Mouse (Mus musculus): ENCODE measurements around the gene Zbtb45. TPM values are rescaled to one million over a fixed set of nuclear protein-coding genes. Genes with fewer than 3 reads are reported as not detected.
A peak's percentile ranks its signal among the peaks of the same experiment; 100 is the strongest.

Gene Zbtb45
- polyA plus RNA-seq, 1 experiment from 2014 or later = 11.2 TPM

GRCm38 (mm10) chr7:13031983-13032382 is 22.1 kb upstream of the Zbtb45 start:
- H3K36me3 ChIP-seq (ENCODE audit: control insufficient read depth, insufficient read depth) = peaks cover 67% of the 10 kb centered on the region
- no peak for ATAC-seq
- 78% methylated on average over 2 of the region's 2 CpGs for WGBS

GRCm38 (mm10) chr7:13031069-13031468 is 21.2 kb upstream of the Zbtb45 start:
- peaks cover 67% of the 10 kb centered on the region for H3K36me3 ChIP-seq (ENCODE audit: control insufficient read depth, insufficient read depth)
- no peaks in the 10 kb centered on the region for H3K27me3 ChIP-seq (replicated peaks; ENCODE audit: control insufficient read depth, insufficient read depth, low read length)
- 59% methylated on average over 5 of the region's 5 CpGs for WGBS
- TF ChIP-seq CTCF (IDR thresholded peaks at IDR 0.05; ENCODE audit: low read depth) = peak; percentile 66
- H3K9ac ChIP-seq (ENCODE audit: low read depth, low read length) = no peak overlapping the region
- H3K4me3 ChIP-seq (ENCODE audit: low read depth, low read length) = no peak overlapping the region
- 0 out of 2 replicates have a peak, but pooled peaks cover 4% of the 10 kb centered on the region for H3K4me1 ChIP-seq (replicated peaks; ENCODE audit: control insufficient read depth, insufficient read depth, low read length)
- no peaks in the 10 kb centered on the region for H3K9me3 ChIP-seq (ENCODE audit: control insufficient read depth)
- no peak overlapping the region for H3K4me2 ChIP-seq (replicated peaks; ENCODE audit: low read depth)
- ATAC-seq = no peak
- H3K27ac ChIP-seq (ENCODE audit: low read depth, low read length) = no peak overlapping the region

More at GRCm38 (mm10) chr7:13031983-13032382, 22.1 kb upstream of the Zbtb45 start:
- Histone ChIP-seq H3K4me3 (ENCODE audit: low read depth, low read length) (no peak overlapping the region), H3K4me1 (replicated peaks; ENCODE audit: control insufficient read depth, insufficient read depth, low read length) (0 out of 2 replicates have a peak, but pooled peaks cover 4% of the 10 kb centered on the region), H3K27ac (ENCODE audit: low read depth, low read length) (no peak overlapping the region), H3K9ac (ENCODE audit: low read depth, low read length) (no peak overlapping the region), H3K4me2 (replicated peaks; ENCODE audit: low read depth) (no peak overlapping the region), H3K9me3 (ENCODE audit: control insufficient read depth) (no peaks in the 10 kb centered on the region), H3K27me3 (replicated peaks; ENCODE audit: control insufficient read depth, insufficient read depth, low read length) (no peaks in the 10 kb centered on the region)
- no peak for TF ChIP-seq CTCF (IDR thresholded peaks at IDR 0.05; ENCODE audit: low read depth)

GRCm38 (mm10) chr7:13028986-13029385 is 19.2 kb upstream of the Zbtb45 start:
- ATAC-seq = no peak
- Histone ChIP-seq H3K4me3 (ENCODE audit: low read depth, low read length) (no peak overlapping the region), H3K4me1 (replicated peaks; ENCODE audit: control insufficient read depth, insufficient read depth, low read length) (no peaks in the 10 kb centered on the region), H3K4me2 (replicated peaks; ENCODE audit: low read depth) (no peak overlapping the region), H3K9me3 (ENCODE audit: control insufficient read depth) (no peaks in the 10 kb centered on the region), H3K9ac (ENCODE audit: low read depth, low read length) (no peak overlapping the region), H3K27me3 (replicated peaks; ENCODE audit: control insufficient read depth, insufficient read depth, low read length) (no peaks in the 10 kb centered on the region), H3K36me3 (ENCODE audit: control insufficient read depth, insufficient read depth) (peaks cover 61% of the 10 kb centered on the region), H3K27ac (ENCODE audit: low read depth, low read length) (peak overlapping the region; percentile 28; the same call in 1 of the 2 replicates)
- WGBS = 95% methylated on average over 4 of the region's 4 CpGs
- TF ChIP-seq CTCF (IDR thresholded peaks at IDR 0.05; ENCODE audit: low read depth) = no peak

GRCm38 (mm10) chr7:13025511-13026112 is 15.8 kb upstream of the Zbtb45 start:
- Histone ChIP-seq H3K27me3 (replicated peaks; ENCODE audit: control insufficient read depth, insufficient read depth, low read length) (no peaks in the 10 kb centered on the region), H3K36me3 (ENCODE audit: control insufficient read depth, insufficient read depth) (peaks cover 39% of the 10 kb centered on the region), H3K4me1 (replicated peaks; ENCODE audit: control insufficient read depth, insufficient read depth, low read length) (no peaks in the 10 kb centered on the region), H3K4me3 (ENCODE audit: low read depth, low read length) (peak overlapping the region; percentile 73), H3K27ac (ENCODE audit: low read depth, low read length) (no peak overlapping the region), H3K9me3 (ENCODE audit: control insufficient read depth) (no peaks in the 10 kb centered on the region), H3K4me2 (replicated peaks; ENCODE audit: low read depth) (peak overlapping the region; percentile 82), H3K9ac (ENCODE audit: low read depth, low read length) (peak overlapping the region; percentile 83; the same call in 1 of the 2 replicates)
- WGBS = 16% methylated on average over 4 of the region's 4 CpGs
- ATAC-seq = no peak
- no peak for TF ChIP-seq CTCF (IDR thresholded peaks at IDR 0.05; ENCODE audit: low read depth)

GRCm38 (mm10) chr7:13024805-13025204 is 15.0 kb upstream of the Zbtb45 start:
- H3K27me3 ChIP-seq (replicated peaks; ENCODE audit: control insufficient read depth, insufficient read depth, low read length) = no peaks in the 10 kb centered on the region
- peak; percentile 63 for TF ChIP-seq CTCF (IDR thresholded peaks at IDR 0.05; ENCODE audit: low read depth)
- no peaks in the 10 kb centered on the region for H3K4me1 ChIP-seq (replicated peaks; ENCODE audit: control insufficient read depth, insufficient read depth, low read length)
- H3K4me3 ChIP-seq (ENCODE audit: low read depth, low read length) = peak overlapping the region; percentile 73
- H3K4me2 ChIP-seq (replicated peaks; ENCODE audit: low read depth) = peak overlapping the region; percentile 82
- H3K27ac ChIP-seq (ENCODE audit: low read depth, low read length) = peak overlapping the region; percentile 97
- no peaks in the 10 kb centered on the region for H3K9me3 ChIP-seq (ENCODE audit: control insufficient read depth)
- peak overlapping the region; percentile 83 for H3K9ac ChIP-seq (ENCODE audit: low read depth, low read length)
- under 1% methylated on average over 27 of the region's 44 CpGs for WGBS
- H3K36me3 ChIP-seq (ENCODE audit: control insufficient read depth, insufficient read depth) = peaks cover 31% of the 10 kb centered on the region
- ATAC-seq = peak; percentile 35

- peak overlapping the region; percentile 82 for H3K4me2 ChIP-seq (replicated peaks; ENCODE audit: low read depth)
- WGBS = under 1% methylated on average over 79 of the region's 95 CpGs
- peak; percentile 16 for TF ChIP-seq CTCF (IDR thresholded peaks at IDR 0.05; ENCODE audit: low read depth)
- peak overlapping the region; percentile 97 for H3K27ac ChIP-seq (ENCODE audit: low read depth, low read length)
- H3K4me1 ChIP-seq (replicated peaks; ENCODE audit: control insufficient read depth, insufficient read depth, low read length) = no peaks in the 10 kb centered on the region
- H3K9ac ChIP-seq (ENCODE audit: low read depth, low read length) = peak overlapping the region; percentile 83
- H3K27me3 ChIP-seq (replicated peaks; ENCODE audit: control insufficient read depth, insufficient read depth, low read length) = no peaks in the 10 kb centered on the region
- H3K4me3 ChIP-seq (ENCODE audit: low read depth, low read length) = peak overlapping the region; percentile 73
- H3K9me3 ChIP-seq (ENCODE audit: control insufficient read depth) = no peaks in the 10 kb centered on the region
- peak; percentile 83 for ATAC-seq
- H3K36me3 ChIP-seq (ENCODE audit: control insufficient read depth, insufficient read depth) = peaks cover 24% of the 10 kb centered on the region
Measured at GRCm38 (mm10) chr7:13023928-13024731, 14.3 kb upstream of the Zbtb45 start.

Measured in intestine, postnatal 0 days (tissue).